Mouse (Mus musculus) C2C12 (cell line): ENCODE data around the gene Grk5.

Experiments
- CTCF ChIP-seq: IDR thresholded peaks from one replicate; pipeline ENCODE4 v1.5.1; 2011; ENCODE audit not compliant: control insufficient read depth, insufficient read depth, insufficient read length
- FOSL1 ChIP-seq: IDR thresholded peaks from one replicate; pipeline ENCODE4 v1.8.0; 2011; ENCODE audit warnings: mild to moderate bottlenecking, low read length; ENCODE audit not compliant: poor library complexity, insufficient read depth, severe bottlenecking
- MAX ChIP-seq: IDR thresholded peaks from one replicate; pipeline ENCODE4 v1.6.1; 2011; ENCODE audit warnings: mild to moderate bottlenecking, control low read depth
- MYOD1 ChIP-seq: IDR thresholded peaks from one replicate; pipeline ENCODE4 v1.6.1; 2011; ENCODE audit warnings: low read depth; ENCODE audit not compliant: control insufficient read depth, insufficient read length
- USF1 ChIP-seq: IDR thresholded peaks from one replicate; pipeline ENCODE4 v1.6.1; 2011; ENCODE audit warnings: low read depth, mild to moderate bottlenecking, control low read depth, moderate library complexity

DNA sequence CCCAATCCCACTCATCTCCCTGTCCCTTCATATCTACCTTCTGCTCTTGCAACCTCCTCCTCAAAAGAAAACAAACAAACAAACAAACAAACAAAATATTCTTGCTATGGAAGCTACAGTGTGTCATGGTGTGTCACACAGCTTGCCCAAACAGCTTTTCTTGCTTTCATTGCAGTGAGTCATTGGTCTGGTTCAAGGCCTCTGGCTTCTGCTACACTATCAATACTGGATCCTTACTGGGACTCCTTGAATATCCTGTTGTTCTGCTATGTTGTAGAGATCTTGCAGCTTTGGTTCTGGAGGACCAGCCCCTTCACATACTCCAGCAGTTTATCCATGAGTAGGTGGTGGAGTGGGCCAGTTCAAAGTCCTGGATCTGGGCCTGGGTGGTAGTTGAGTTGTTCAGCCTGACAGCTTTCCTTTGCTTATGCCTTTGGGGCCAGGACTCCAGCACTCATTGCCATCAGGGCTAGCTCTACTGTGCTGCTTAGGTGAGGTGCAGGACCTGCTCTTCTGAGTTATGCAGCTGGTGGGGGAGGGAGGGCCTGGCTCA lies 66.7 kb downstream of the Grk5 start:
- TF ChIP-seq MAX (no peak), CTCF (no peak), MYOD1 (no peak), USF1 (no peak), FOSL1 (no peak)
